Mouse (Mus musculus): ENCODE measurements around the gene Gamt.

DNA sequence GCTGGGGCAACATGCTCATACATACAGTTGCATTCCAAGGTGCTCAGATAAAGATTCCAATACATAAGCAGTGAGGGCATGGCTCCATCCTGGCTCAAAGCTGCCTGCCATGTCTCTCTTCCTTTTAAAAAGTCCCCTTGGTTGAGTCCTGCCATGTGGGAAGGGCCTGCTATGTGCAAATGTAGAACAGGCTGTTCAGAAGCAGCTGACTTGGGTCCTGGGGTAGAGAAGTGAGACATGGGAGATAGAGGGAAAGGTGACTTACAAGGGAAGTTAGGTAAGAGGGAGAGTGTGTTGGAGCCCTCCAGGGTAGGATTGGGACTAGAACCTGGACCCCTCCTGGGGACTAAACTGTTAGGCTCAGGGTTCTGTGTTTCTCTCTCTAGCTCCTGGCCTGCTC is 8.8 kb downstream of the Gamt start:
- no peak for TF ChIP-seq CTCF (IDR thresholded peaks at IDR 0.05; ENCODE audit: borderline replicate concordance, extremely low read depth, insufficient read depth, insufficient read length)
- TF ChIP-seq POLR2A (IDR thresholded peaks at IDR 0.05; ENCODE audit: borderline replicate concordance, extremely low read depth, insufficient read depth, insufficient read length, poor library complexity, severe bottlenecking), result no peak

All from brain, embryonic 14.5 days (tissue).